Mouse (Mus musculus): ENCODE data around the gene Polr2e. TPM values are rescaled to one million over a fixed set of nuclear protein-coding genes. Genes with fewer than 3 reads are reported as not detected.
A peak's percentile ranks its signal among the peaks of the same experiment; 100 is the strongest.

Polr2e gene
- total RNA-seq, 1 experiment: 293 TPM

DNA sequence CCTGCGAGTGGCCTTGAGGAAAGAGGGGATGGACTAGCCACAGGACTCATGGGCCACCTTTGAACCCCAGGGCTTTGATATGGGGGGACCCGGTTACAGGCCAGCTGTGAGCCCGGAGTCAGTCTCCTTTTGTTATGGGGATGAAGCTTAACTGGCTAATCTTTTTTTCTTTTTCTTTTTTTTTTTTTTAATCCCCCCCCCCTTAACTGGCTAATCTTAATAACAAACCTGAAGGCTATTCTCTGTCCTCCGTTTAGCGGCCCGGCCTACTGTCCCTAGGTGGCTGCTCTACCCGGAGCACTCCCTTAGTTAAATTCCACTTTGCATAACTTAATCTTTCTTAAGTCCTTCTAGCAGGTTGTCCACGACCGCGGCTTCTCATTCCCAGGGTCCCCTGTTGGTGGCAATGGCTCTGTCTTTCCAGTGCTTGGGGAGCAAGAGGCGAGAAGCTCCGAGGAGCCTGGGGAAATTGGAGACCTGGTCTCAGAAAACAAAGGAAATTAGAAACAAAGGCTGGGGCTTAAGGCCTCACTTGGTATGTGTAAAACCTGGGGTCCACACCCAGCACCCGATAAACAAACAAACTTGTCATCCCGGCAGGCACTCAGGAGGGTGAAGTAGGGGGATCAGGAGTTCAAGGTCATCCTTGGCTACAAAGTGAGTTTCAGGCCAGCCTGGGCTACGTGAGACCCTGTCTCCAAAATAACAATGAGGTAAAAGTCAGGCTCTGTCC lies 11.5 kb upstream of the Polr2e start:
- Histone ChIP-seq H3K9ac (ENCODE audit: insufficient read depth, low read depth, low read length, poor library complexity, severe bottlenecking) (peak overlapping the region; percentile 55), H3K4me3 (ENCODE audit: insufficient read depth in 1 of 2, low read depth in 1 of 2, low read length in 2 of 2, poor library complexity in 1 of 2, severe bottlenecking in 1 of 2) (peak overlapping the region; percentile 2 to 13; a peak in 2 of 4 replicates), H3K9me3 (ENCODE audit: control insufficient read depth, insufficient read depth, low read depth, low read length) (no peaks in the 10 kb centered on the region), H3K4me1 (ENCODE audit: control insufficient read depth in 2 of 2, insufficient read depth in 2 of 2, low read length in 2 of 2, poor library complexity in 1 of 2) (peaks cover 20 to 26% of the 10 kb centered on the region in 2 experiments), H3K36me3 (ENCODE audit: control insufficient read depth, insufficient read depth, low read length, poor library complexity, severe bottlenecking) (peaks cover 14% of the 10 kb centered on the region), H3K27ac (ENCODE audit: insufficient read depth, low read depth, low read length, poor library complexity, severe bottlenecking) (peak overlapping the region; percentile 96)
- TF ChIP-seq ZNF384 (IDR thresholded peaks at IDR 0.05; ENCODE audit: low read depth, low read length) (peak; percentile 97), HCFC1 (IDR thresholded peaks at IDR 0.05; ENCODE audit: borderline replicate concordance, insufficient read depth, low read length) (no peak), MAFK (IDR thresholded peaks at IDR 0.05; ENCODE audit: insufficient read depth, low read depth, low read length) (peak; percentile 34; the same call in 1 of the 2 replicates), ZC3H11A (IDR thresholded peaks at IDR 0.05; ENCODE audit: borderline replicate concordance, low read depth, low read length) (no peak), CHD2 (IDR thresholded peaks at IDR 0.05; ENCODE audit: low read depth, low read length) (no peak)
- in situ Hi-C loops (cut with MboI; ENCODE audit: low sequenced_read_pairs in 2 of 2, unreplicated experiment in 2 of 2): no loop called here
- no peak for DNase-seq (ENCODE audit: low read depth, low spot score)

DNA sequence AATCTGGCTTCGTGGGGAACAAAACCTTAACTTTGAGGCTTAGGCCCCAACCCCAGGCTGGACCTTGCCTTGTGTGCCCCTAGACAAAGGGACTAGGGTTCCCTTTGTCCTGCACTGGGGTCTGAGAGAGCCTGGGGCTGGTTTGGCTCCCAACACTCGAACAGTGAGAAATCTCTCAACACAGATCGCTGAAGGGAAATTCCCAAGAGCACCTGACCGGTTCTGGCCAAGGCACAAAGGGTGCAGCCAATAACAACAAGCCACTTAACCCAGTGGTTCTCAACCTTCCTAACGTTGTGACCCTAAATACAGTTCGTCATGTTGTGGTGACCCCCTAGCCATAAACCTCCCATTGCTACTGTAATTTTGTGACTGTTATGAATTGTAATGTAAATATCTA lies 10.6 kb upstream of the Polr2e start:
- H3K9ac ChIP-seq (ENCODE audit: insufficient read depth, low read depth, low read length, poor library complexity, severe bottlenecking): peak overlapping the region; percentile 53
- H3K27ac ChIP-seq (ENCODE audit: insufficient read depth, low read depth, low read length, poor library complexity, severe bottlenecking): peak overlapping the region; percentile 96
- in situ Hi-C loops (cut with MboI; ENCODE audit: low sequenced_read_pairs in 2 of 2, unreplicated experiment in 2 of 2): no loop called here
- peaks cover 6% of the 10 kb centered on the region; the same call in 1 of the 2 replicates for H3K36me3 ChIP-seq (ENCODE audit: control insufficient read depth, insufficient read depth, low read length, poor library complexity, severe bottlenecking)
- peak overlapping the region; percentile 2 to 13; a peak in 2 of 4 replicates for H3K4me3 ChIP-seq (ENCODE audit: insufficient read depth in 1 of 2, low read depth in 1 of 2, low read length in 2 of 2, poor library complexity in 1 of 2, severe bottlenecking in 1 of 2)
- TF ChIP-seq MAFK (IDR thresholded peaks at IDR 0.05; ENCODE audit: insufficient read depth, low read depth, low read length) (no peak), HCFC1 (IDR thresholded peaks at IDR 0.05; ENCODE audit: borderline replicate concordance, insufficient read depth, low read length) (peak; percentile 24; the same call in 1 of the 2 replicates)
- H3K9me3 ChIP-seq (ENCODE audit: control insufficient read depth, insufficient read depth, low read depth, low read length): no peaks in the 10 kb centered on the region
- no peak for DNase-seq (ENCODE audit: low read depth, low spot score)
- H3K4me1 ChIP-seq (ENCODE audit: control insufficient read depth in 2 of 2, insufficient read depth in 2 of 2, low read length in 2 of 2, poor library complexity in 1 of 2): peaks cover 20 to 32% of the 10 kb centered on the region in 2 experiments

DNA sequence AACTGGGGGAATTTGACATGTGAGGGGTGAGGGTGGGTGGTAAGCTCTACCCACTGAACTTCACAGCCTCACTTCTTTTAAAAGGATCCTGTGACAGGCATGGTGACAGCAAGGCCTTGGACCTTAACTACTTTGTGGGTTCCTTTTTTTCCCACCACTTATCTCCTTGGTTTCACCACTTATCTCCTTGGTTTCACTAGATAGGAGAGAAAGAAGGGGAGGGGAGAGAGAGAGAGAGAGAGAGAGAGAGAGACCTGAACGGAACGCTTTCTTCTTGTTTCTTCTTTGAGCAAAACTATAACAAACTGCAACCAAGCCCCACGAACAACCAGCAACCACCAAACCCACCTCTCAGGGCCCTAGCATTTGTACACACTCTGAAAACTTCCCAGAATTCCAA lies 9.2 kb upstream of the Polr2e start:
- DNase-seq (ENCODE audit: low read depth, low spot score): no peak
- Histone ChIP-seq H3K9me3 (ENCODE audit: control insufficient read depth, insufficient read depth, low read depth, low read length) (no peaks in the 10 kb centered on the region), H3K4me3 (ENCODE audit: insufficient read depth in 1 of 2, low read depth in 1 of 2, low read length in 2 of 2, poor library complexity in 1 of 2, severe bottlenecking in 1 of 2) (no peak overlapping the region), H3K27ac (ENCODE audit: insufficient read depth, low read depth, low read length, poor library complexity, severe bottlenecking) (peak overlapping the region; percentile 56), H3K4me1 (ENCODE audit: control insufficient read depth in 2 of 2, insufficient read depth in 2 of 2, low read length in 2 of 2, poor library complexity in 1 of 2) (peaks cover 20 to 35% of the 10 kb centered on the region in 2 experiments), H3K36me3 (ENCODE audit: control insufficient read depth, insufficient read depth, low read length, poor library complexity, severe bottlenecking) (no peaks in the 10 kb centered on the region), H3K9ac (ENCODE audit: insufficient read depth, low read depth, low read length, poor library complexity, severe bottlenecking) (0 out of 2 replicates have a peak overlapping the region, but pooled peaks have one; percentile 9)
- TF ChIP-seq MAFK (IDR thresholded peaks at IDR 0.05; ENCODE audit: insufficient read depth, low read depth, low read length) (no peak), ZNF384 (IDR thresholded peaks at IDR 0.05; ENCODE audit: low read depth, low read length) (no peak), ZC3H11A (IDR thresholded peaks at IDR 0.05; ENCODE audit: borderline replicate concordance, low read depth, low read length) (no peak), HCFC1 (IDR thresholded peaks at IDR 0.05; ENCODE audit: borderline replicate concordance, insufficient read depth, low read length) (no peak), CHD2 (IDR thresholded peaks at IDR 0.05; ENCODE audit: low read depth, low read length) (no peak)
- in situ Hi-C loops (cut with MboI; ENCODE audit: low sequenced_read_pairs in 2 of 2, unreplicated experiment in 2 of 2): no loop called here

GRCm38 (mm10) chr10:80048396-80048795 lies 8.8 kb upstream of the Polr2e start:
- Histone ChIP-seq H3K9ac (ENCODE audit: insufficient read depth, low read depth, low read length, poor library complexity, severe bottlenecking) (peak overlapping the region; percentile 9; the same call in 1 of the 2 replicates), H3K27ac (ENCODE audit: insufficient read depth, low read depth, low read length, poor library complexity, severe bottlenecking) (peak overlapping the region; percentile 56), H3K4me1 (ENCODE audit: control insufficient read depth in 2 of 2, insufficient read depth in 2 of 2, low read length in 2 of 2, poor library complexity in 1 of 2) (peaks cover 20 to 35% of the 10 kb centered on the region in 2 experiments), H3K4me3 (ENCODE audit: insufficient read depth in 1 of 2, low read depth in 1 of 2, low read length in 2 of 2, poor library complexity in 1 of 2, severe bottlenecking in 1 of 2) (no peak overlapping the region), H3K36me3 (ENCODE audit: control insufficient read depth, insufficient read depth, low read length, poor library complexity, severe bottlenecking) (no peaks in the 10 kb centered on the region), H3K9me3 (ENCODE audit: control insufficient read depth, insufficient read depth, low read depth, low read length) (no peaks in the 10 kb centered on the region)
- in situ Hi-C loops (cut with MboI; ENCODE audit: low sequenced_read_pairs in 2 of 2, unreplicated experiment in 2 of 2): no loop called here
- no peak for DNase-seq (ENCODE audit: low read depth, low spot score)
- TF ChIP-seq HCFC1 (IDR thresholded peaks at IDR 0.05; ENCODE audit: borderline replicate concordance, insufficient read depth, low read length) (no peak), CHD2 (IDR thresholded peaks at IDR 0.05; ENCODE audit: low read depth, low read length) (no peak), ZC3H11A (IDR thresholded peaks at IDR 0.05; ENCODE audit: borderline replicate concordance, low read depth, low read length) (no peak), MAFK (IDR thresholded peaks at IDR 0.05; ENCODE audit: insufficient read depth, low read depth, low read length) (no peak), ZNF384 (IDR thresholded peaks at IDR 0.05; ENCODE audit: low read depth, low read length) (no peak)
